Mouse (Mus musculus): ENCODE results near the gene Pidd1.
"Not testable (repeated sequence)": the region's sequence is repeated elsewhere in the genome, so short reads cannot be mapped to it uniquely, and the experiment has no call there.

GRCm38 (mm10) chr7:141446374-141446773 lies 2.5 kb upstream of the Pidd1 start:
- not testable (repeated sequence) for TF ChIP-seq TAL1, GATA1 (IDR thresholded peaks at IDR 0.05; ENCODE audit: low read length)

Measured in erythroblast, embryonic 14.5 days (primary cell).